Mouse (Mus musculus) thymus, postnatal 25 days (tissue): ENCODE results near the gene Plcl2.
"Not testable (repeated sequence)": the region's sequence is repeated elsewhere in the genome, so short reads cannot be mapped to it uniquely, and the experiment has no call there.

Experiments
- DNase-seq: peaks from one replicate; pipeline ENCODE4 v3.0.0; 2022

Plcl2 gene

DNA sequence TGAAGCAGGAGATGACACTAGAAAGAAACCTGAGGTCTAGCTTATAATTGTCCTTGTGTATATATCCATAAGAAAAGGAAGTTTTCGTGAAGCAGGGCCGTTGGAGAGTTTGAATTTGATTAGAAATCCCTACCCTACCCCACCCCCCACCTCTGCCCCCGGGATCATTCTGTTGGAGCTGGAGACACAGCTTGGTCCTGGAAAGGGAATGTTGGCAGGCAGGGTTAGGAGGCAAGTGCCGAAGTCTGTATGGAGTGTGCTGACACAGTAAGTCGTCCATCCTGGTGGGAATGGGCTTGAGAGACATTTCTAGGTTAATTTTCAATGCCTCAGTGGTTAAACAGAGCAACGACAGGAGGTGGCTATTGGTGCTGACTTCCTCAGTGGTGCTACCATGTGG, 8.4 kb upstream of the Plcl2 start:
- no peak for DNase-seq

GRCm38 (mm10) chr17:50503075-50503474, 6.1 kb upstream of the Plcl2 start:
- no peak for DNase-seq

GRCm38 (mm10) chr17:50504070-50504846, 4.9 kb upstream of the Plcl2 start:
- no peak for DNase-seq

DNA sequence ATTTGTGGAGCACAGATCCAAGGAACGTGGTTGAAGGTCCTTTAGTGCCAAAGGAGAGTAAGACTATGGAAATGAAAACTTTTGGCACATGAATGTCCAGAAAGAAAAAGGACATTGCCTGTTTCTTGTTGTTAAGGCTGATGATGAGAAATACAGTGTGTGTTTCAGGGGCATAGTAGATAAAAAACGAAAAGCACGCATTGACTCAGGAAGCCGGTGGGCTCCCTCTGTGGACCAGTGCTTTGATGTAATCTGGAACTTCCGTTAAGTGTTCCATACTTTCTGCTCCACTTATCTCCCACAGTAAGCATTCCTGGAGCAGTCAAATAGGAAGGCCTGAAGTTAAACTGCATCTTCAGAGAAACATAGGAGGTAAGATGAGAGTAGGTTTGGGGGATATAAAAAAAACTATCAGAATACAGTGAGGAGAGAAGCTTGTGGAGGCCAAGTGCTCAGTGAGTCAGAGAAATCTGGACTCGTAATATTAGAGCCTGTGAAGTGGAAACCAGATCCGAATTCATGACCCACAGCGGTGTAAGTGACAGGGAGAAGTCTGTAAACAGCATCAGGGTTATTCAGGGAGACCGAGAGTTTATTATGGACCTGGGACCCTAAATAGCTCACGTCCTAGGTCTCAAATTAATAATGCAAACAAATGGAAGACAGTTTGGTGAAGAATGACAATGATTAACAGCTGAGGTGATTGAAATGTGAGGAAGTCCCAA, 3.1 kb upstream of the Plcl2 start:
- DNase-seq: no peak

- no peak for DNase-seq
These were observed 2.3 kb upstream of the Plcl2 start for GRCm38 (mm10) chr17:50506861-50507321.

DNA sequence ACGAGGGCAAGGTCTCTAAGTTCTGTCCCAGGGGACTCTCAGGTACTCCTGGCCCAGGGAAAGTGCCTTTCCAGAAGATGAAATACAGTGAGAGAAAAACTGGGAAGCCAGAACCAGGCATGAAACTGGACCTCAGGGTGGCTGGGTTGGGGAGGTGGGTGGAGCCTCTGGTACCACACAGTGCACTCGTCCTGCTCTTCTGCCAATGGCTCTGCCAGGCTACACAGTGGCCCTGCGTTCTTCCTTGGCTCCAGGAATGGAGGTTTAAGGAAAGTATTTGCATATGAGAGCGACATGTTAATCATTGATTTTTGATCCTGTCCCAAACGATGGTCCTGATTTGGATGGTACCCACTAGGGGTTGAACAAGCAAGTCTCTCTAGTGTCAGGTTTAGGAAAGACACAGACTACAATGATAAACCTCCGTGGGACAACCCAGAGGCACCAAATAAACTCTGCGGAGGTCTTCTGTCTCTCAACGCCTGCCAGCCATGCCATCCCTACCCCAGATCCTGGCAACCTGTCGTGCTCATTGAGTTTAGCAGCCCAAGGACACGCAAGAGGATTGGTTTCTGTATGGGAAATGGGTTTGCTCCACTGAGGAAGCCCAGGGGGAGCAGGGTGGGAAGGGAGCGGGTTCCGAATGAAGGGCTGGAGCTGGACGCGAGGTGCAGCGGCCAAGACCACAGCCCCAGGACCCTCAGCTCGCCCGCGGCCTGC, 988 bp upstream of the Plcl2 start:
- DNase-seq: no peak

GRCm38 (mm10) chr17:50508775-50509250, 390 bp upstream of the Plcl2 start:
- DNase-seq: peak; percentile 75

- DNase-seq: no peak
These were observed 1.1 kb downstream of the Plcl2 start for GRCm38 (mm10) chr17:50510279-50510678.

GRCm38 (mm10) chr17:50510741-50511140, 1.5 kb downstream of the Plcl2 start:
- DNase-seq: no peak

DNA sequence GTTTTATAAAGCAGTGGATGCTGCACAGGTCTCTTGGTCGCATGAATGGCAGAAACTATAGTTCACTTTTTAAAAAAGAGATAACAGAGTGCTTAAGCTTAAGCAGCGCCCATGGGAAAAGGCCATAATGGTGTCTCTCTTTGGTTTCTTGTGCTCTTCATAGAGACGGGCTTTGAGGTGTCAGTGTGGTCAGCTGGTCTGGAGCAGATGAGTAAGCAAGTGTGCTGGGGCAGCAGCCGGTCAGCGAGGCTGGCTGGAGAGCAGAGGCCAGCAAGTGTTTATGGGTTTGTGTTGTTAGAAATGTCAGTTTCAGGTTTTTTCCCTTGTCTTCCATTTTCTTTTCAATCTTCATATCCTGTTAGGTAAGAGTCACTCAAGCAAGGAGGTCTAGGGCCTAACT, 3.0 kb downstream of the Plcl2 start:
- no peak for DNase-seq

DNA sequence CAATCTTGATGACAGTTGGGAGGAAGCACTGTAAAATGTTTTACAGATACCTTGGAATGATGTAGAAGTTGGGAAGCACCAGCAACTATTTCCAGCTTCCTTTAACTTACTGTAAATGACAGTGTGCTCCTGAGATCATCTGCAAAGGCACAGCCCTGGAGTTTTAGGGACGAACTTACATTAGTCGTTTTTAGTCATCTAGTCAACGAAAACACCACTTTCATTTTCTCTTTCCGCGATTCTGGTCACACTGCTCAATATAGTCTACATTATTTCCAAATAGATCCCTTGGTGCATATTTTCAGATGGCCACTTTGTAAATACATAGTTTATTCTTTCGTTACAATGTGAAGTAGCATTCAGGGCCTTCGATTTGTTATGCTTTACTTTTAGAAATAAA, 3.6 kb downstream of the Plcl2 start:
- DNase-seq: no peak

DNA sequence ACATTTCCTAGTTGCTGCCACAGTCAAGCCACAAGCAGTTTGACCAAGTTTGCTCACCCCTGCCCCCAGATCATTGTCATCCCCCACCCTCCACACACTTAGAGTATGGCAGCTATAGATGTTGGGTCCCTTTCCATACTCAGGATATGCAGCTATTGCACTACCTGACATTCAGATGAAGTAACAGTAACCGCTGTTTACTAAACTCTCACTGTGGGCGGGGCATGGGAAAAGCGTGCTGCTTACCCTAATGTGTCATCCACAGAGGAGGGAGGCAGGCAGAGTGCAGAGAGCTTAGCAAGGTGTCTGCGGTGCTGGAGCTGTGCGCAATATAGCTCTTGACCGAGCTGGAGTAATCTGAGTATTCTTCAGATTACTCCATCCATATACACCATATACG, 4.2 kb downstream of the Plcl2 start:
- no peak for DNase-seq

GRCm38 (mm10) chr17:50514012-50514411, 4.8 kb downstream of the Plcl2 start:
- DNase-seq: no peak

GRCm38 (mm10) chr17:50515926-50516325, 6.7 kb downstream of the Plcl2 start:
- no peak for DNase-seq

DNA sequence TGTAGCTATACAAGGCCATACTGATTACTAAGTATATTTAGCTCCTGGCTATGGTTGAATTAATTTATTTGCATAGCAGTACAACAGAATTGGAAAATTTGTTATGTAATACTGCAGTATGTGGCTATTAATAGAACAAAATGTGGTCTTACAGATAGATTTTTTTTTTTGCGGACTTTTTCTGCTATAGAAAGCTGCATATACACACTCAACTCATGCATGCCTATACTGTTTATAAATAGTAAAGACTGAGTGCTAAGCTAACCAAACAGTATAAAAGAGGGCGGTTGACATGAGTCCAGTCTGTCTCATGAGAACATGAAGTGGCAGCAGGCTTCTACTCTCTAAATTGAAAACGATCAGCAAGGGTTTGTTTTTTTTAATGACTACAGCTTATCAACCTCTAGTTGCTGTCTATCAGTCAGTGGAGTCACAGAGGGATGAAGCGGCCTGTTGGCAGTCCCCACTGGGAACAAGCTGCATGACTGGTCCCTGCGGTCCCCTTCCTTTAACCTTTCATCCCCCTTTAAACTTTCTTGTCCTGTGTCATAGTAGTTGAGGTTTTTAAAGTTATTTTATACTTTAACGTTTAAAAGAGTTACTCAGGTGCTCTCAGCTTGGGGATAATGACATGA, 8.7 kb downstream of the Plcl2 start:
- no peak for DNase-seq

- DNase-seq: no peak
These were observed 10.4 kb downstream of the Plcl2 start for GRCm38 (mm10) chr17:50519588-50519987.

DNA sequence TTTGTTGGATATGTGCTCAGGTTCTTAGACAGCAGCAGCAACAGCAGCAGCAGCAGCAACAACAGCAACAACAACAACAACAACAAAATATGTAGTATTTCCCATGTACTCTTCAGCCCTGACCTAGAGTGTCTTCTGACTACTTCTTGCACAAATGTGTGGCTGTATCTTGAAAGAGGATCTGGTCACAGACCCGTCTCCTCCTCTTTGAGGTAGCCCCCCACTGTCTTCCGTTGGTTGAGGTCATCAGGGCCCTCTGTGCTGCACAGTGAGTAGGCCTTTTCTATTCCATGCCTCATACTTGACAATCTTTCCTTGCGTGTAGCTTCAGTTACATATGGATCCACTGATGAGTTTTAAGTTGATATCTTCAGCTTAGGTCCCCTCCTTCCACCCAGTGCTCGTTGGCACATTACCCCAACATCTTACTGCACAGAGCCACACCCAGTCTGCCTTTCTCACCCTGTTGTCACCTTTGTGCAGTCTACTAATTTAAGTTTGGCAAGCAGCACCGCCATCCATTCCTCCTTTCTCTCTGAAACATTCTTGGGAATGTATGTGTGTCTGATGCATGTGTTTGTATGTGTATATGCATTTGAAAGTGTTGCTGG, 13.4 kb downstream of the Plcl2 start:
- DNase-seq: no peak

DNA sequence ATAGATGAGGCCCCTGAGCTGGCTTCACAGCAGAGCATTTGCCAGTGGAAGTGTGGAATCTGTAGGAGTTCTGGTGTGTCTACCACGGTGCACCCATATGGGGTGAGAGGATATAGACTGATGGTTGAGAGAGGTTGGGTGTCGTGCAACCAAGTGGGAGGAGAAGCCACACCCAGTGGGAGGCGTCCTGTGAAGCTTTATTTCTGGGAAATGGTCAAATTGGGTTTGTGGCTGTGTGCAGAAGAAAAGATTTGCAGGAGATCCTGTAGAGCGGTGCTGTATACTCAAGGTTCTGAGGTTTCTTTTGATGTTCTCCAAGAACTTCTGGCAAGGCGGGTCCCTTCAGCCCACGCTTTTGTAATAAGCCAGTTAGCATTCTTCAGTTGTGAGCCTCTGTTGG, 15.8 kb downstream of the Plcl2 start:
- peak; percentile 46 for DNase-seq

DNA sequence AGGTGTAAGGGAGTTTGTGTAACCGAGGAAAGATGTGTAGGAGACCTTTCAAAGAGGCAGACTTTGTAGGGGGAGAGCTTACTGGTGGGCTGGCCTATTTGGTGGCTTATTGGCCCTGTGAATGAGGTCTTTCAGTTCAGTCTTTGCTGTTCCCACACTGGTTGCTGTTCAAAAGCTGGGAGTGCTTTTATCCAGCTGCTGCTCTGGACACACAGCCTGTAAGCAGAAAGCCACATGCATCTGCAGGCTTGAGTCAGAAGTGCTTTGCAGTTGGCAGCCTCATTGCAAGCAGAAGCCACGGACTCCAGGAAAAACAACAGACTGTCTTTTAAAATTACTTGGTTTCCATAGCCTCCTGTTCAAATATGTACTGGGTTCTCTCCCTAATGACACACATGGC, 16.6 kb downstream of the Plcl2 start:
- DNase-seq: no peak

DNA sequence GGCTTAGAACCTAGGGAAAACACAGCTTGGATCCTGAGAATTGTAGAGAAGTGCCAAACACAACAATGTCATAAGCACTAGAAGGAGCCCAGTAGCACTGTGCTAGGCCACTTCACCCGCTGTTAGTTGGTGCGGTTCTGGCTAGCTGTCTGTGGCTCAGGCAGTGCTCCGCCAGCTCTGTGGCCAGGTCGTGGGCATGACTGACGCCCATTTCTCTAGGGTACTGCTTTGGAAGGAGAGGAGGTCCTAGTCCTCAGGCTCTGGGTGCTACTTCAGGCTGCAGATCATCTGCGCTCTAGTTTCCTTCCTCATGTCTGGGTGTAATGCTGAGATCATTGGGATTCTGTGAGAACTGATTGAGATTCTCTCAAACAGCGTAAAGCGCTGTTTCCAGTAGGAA, 20.9 kb downstream of the Plcl2 start:
- DNase-seq: no peak

- DNase-seq: not testable (repeated sequence)
These were observed 25.7 kb downstream of the Plcl2 start for GRCm38 (mm10) chr17:50534889-50535288.

GRCm38 (mm10) chr17:50536409-50537194, 27.4 kb downstream of the Plcl2 start:
- no peak for DNase-seq
